Comparison of ENCODE assay signal across 9 mouse cellular contexts in genomic region chr10:122987671-122988128, GRCm38 (mm10).
A peak's percentile ranks its signal among the peaks of the same experiment; 100 is the strongest.
DNase-seq lines count a peak whose midpoint lies in the region; ATAC-seq and TF ChIP-seq lines count a peak whose summit lies in the region.
"Had no signal": no experiment of that assay in that cellular context is flagged by ENCODE, and none has a peak within 500 bp of the region (broad histone marks: within the 10 kb centered on the region; RNA-seq: fewer than 3 reads in every experiment).

No protein-coding gene starts in this region.

- H3K9me3 ChIP-seq in forebrain, embryonic 12.5 days = no peaks in the 10 kb centered on the region
- H3K9me3 ChIP-seq in hindbrain, embryonic 11.5 days (ENCODE audit: control insufficient read depth, low read length) = no peaks in the 10 kb centered on the region
- H3K9me3 ChIP-seq: neural tube, embryonic 12.5 days had no signal

- intact Hi-C loops in left cerebral cortex, adult 2 months (cut with DNase I) = loop anchor here (5.0 kb wide), 2 partner anchors 55 to 75 kb away; no protein-coding TSS in a partner anchor

- no peak overlapping the region for H3K9ac ChIP-seq in forebrain, embryonic 12.5 days
- no peak overlapping the region for H3K9ac ChIP-seq in hindbrain, embryonic 11.5 days (ENCODE audit: low read depth, low read length)
- H3K9ac ChIP-seq: neural tube, embryonic 12.5 days had no signal

- H3K4me2 ChIP-seq in forebrain, embryonic 12.5 days = 0 out of 2 replicates have a peak overlapping the region, but pooled peaks have one; percentile 13
- no peak overlapping the region for H3K4me2 ChIP-seq in hindbrain, embryonic 11.5 days (replicated peaks; ENCODE audit: low read depth, low read length)

- H3K4me1 ChIP-seq in brown adipose tissue, adult 24 weeks (ENCODE audit: control insufficient read depth, insufficient read depth, insufficient read length, low read length) = peaks cover 4% of the 10 kb centered on the region; the same call in 1 of the 2 replicates
- H3K4me1 ChIP-seq in forebrain, embryonic 12.5 days = peaks cover 26% of the 10 kb centered on the region
- H3K4me1 ChIP-seq in hindbrain, embryonic 11.5 days (replicated peaks; ENCODE audit: control insufficient read depth, insufficient read depth, low read length) = peaks cover 5% of the 10 kb centered on the region

- H3K27me3 ChIP-seq in forebrain, embryonic 12.5 days = no peaks in the 10 kb centered on the region
- H3K27me3 ChIP-seq in hindbrain, embryonic 11.5 days (ENCODE audit: control insufficient read depth, insufficient read depth, low read length) = no peaks in the 10 kb centered on the region
- H3K27me3 ChIP-seq: neural tube, embryonic 12.5 days had no signal

- H3K36me3 ChIP-seq in forebrain, embryonic 12.5 days (replicated peaks) = peaks cover 4% of the 10 kb centered on the region
- H3K36me3 ChIP-seq in hindbrain, embryonic 11.5 days (ENCODE audit: control insufficient read depth, insufficient read depth, low read length) = 0 out of 2 replicates have a peak, but pooled peaks cover 3% of the 10 kb centered on the region

- peak; percentile 44 for DNase-seq in cerebellum, adult 11-12 months
- no peak for DNase-seq in cerebellum, adult 11 months
- peak; percentile 51 for DNase-seq in hindbrain, embryonic 11.5 days (ENCODE audit: low spot score)
- DNase-seq in left cerebral cortex, adult 2 months (ENCODE audit: extremely low spot score in 1 of 2, low spot score in 2 of 2) = peak; percentile 36 to 49
- peak; percentile 33 for DNase-seq in spleen, adult 12 weeks (ENCODE audit: low spot score)

- 34% methylated on average over 9 of the region's 9 CpGs for WGBS in forebrain, embryonic 12.5 days
- 28% methylated on average over 9 of the region's 9 CpGs for WGBS in hindbrain, embryonic 11.5 days

- H3K27ac ChIP-seq in brown adipose tissue, adult 24 weeks (replicated peaks; ENCODE audit: low read depth, low read length) = no peak overlapping the region
- H3K27ac ChIP-seq in forebrain, embryonic 12.5 days = peak overlapping the region; percentile 46; the same call in 1 of the 2 replicates
- no peak overlapping the region for H3K27ac ChIP-seq in hindbrain, embryonic 11.5 days (ENCODE audit: low read depth, low read length)
- 0 out of 2 replicates have a peak overlapping the region, but pooled peaks have one; percentile 15 for H3K27ac ChIP-seq in left cerebral cortex, adult 2 months
- H3K27ac ChIP-seq: neural tube, embryonic 12.5 days had no signal

- H3K4me3 ChIP-seq in brown adipose tissue, adult 24 weeks (ENCODE audit: insufficient read depth, low read depth, low read length) = peak overlapping the region; percentile 53
- H3K4me3 ChIP-seq in forebrain, embryonic 12.5 days (replicated peaks) = no peak overlapping the region
- no peak overlapping the region for H3K4me3 ChIP-seq in hindbrain, embryonic 11.5 days (ENCODE audit: low read depth, low read length)
- H3K4me3 ChIP-seq in left cerebral cortex, adult 2 months = no peak overlapping the region
- H3K4me3 ChIP-seq: neural tube, embryonic 12.5 days had no signal

- TF ChIP-seq CTCF in left cerebral cortex, adult 2 months (IDR thresholded peaks at IDR 0.05) = peak; percentile 77

- ATAC-seq in forebrain, embryonic 12.5 days (ENCODE audit: low FRiP score) = no peak
- ATAC-seq in hindbrain, embryonic 11.5 days (ENCODE audit: low FRiP score) = no peak
- peak; percentile 44 for ATAC-seq in megakaryocyte, adult 5-6 weeks (ENCODE audit: poor library complexity, severe bottlenecking)

Comparison
In these comparisons a context has a peak if more than half of its experiments do, and no peak if none do; other contexts are left out.
1. H3K27ac ChIP-seq: peak in forebrain, embryonic 12.5 days (single experiment) and left cerebral cortex, adult 2 months (single experiment); none in brown adipose tissue, adult 24 weeks (single experiment) and hindbrain, embryonic 11.5 days (single experiment).